Mouse (Mus musculus) kidney, adult 2 months (tissue): ENCODE data around the gene Reps1. TPM values are rescaled to one million over a fixed set of nuclear protein-coding genes. Genes with fewer than 3 reads are reported as not detected.

Experiments
- DNase-seq: peaks from one replicate; pipeline ENCODE4 v3.0.0; 2021
- H3K27ac ChIP-seq: fragments of 200-500 bp; 2 replicates; pipeline ENCODE4 v1.5.1; 2012; ENCODE audit warnings: low read depth, low read length, control low read depth, inconsistent platforms; ENCODE audit not compliant: insufficient read depth
- H3K27me3 ChIP-seq: fragments of 200-500 bp; replicated peaks from 2 replicates; pipeline ENCODE4 v1.6.1; 2012; ENCODE audit warnings: mild to moderate bottlenecking, moderate library complexity, low read length, inconsistent platforms; ENCODE audit not compliant: control insufficient read depth, insufficient read depth
- H3K36me3 ChIP-seq: fragments of 200-500 bp; 2 replicates; pipeline ENCODE4 v1.6.1; 2012; ENCODE audit warnings: mild to moderate bottlenecking, moderate library complexity, low read length, inconsistent platforms; ENCODE audit not compliant: control insufficient read depth, insufficient read depth
- H3K4me1 ChIP-seq: fragments of 200-500 bp; 2 replicates; pipeline ENCODE4 v1.6.1; 2011; ENCODE audit warnings: low read length; ENCODE audit not compliant: control insufficient read depth, insufficient read depth
- H3K4me3 ChIP-seq: fragments of 200-500 bp; 2 replicates; pipeline ENCODE4 v1.5.1; 2011; ENCODE audit warnings: mild to moderate bottlenecking, low read depth, low read length, control low read depth; ENCODE audit not compliant: insufficient read depth
- CTCF ChIP-seq: fragments of 200-500 bp; conservative IDR thresholded peaks from 2 replicates; pipeline ENCODE4 v1.5.1; 2011; ENCODE audit warnings: low read depth, mild to moderate bottlenecking, control low read depth, low read length, moderate library complexity, mixed read lengths; ENCODE audit not compliant: insufficient read depth, insufficient read length
- POLR2A ChIP-seq: fragments of 200-500 bp; IDR thresholded peaks from one replicate; pipeline ENCODE4 v1.6.1; 2011; ENCODE audit warnings: low read depth, low read length, control low read depth
- WGBS: fragments of 180-500 bp; shearing (Covaris S2); methylation state at CpG from one replicate; pipeline ENCODE4 v1.1.7; 2018; 5-methylcytosine and 5-hydroxymethylcytosine counted together
- polyA plus RNA-seq: library from polyadenylated mRNA; depleted of rRNA; stranded (reverse); fragments of >200 nt; gene quantifications from 2 replicates; pipeline ENCODE4 v1.2.3, GENCODE M21; 2012; rRNA removed

Reps1 gene
- polyA plus RNA-seq = 31.8 and 39.3 TPM in 2 replicates

DNA sequence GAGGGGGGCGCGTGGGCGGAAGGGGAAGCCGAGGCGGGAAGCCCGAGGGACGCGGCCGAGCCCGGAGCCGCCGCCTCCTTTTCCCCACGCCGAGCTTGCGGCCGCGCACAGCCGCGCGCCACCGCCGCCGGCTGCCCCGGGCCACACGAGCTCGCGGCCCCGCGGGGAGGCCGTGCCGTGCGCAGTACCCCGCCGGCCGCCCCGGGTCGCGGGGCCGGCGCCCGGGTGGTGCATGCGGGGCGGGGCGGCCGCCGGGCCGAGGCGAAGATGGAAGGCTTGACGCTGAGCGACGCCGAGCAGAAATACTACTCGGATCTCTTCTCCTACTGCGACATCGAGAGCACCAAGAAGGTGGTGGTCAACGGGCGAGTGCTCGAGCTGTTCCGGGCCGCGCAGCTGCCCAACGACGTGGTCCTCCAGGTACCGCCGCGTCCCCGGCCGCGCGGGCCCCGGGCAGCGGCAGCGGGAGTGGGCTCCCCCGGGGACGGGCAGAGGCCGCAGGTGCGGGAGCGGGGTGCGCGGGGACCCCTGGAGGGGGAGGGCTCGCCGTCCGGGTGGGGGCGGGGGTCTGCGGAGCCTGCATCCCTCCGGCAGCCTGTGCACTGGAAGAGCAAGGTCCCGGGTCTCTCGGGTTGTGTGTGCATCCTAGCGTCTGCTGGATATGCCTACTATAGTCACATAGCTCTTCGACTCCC lies at the start of gene Reps1:
Reps1 (plus strand) TSS at position 166 of the 695 bp plus-strand sequence.
- WGBS = 1% methylated on average over 87 of the region's 90 CpGs
- DNase-seq = no peak
- H3K27ac ChIP-seq = peak within 1 kb of the TSS; percentile 32; the same call in 1 of the 2 replicates

DNA sequence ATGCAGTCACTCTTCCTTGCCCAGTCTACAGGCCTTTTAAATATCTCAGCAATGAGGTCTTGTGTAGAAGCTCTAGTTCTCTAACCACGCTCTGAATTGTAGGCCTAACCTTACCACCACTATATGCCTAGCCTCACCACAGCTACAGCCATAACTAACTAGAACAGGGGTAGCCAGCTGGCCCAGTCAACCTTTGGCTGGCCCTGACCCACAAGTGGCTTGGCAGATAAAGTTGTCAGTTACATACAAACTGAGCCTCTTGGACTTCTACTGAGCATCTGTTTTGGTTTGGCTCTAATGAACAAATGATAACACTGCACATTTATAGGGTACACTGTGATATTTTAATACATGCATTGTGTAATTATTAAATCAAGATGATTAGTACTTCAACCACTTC lies 48.9 kb upstream of the Reps1 start:
- WGBS = 97% methylated on average over 1 of the region's 1 CpGs
- peak; percentile 23 for DNase-seq
- H3K36me3 ChIP-seq = no peaks in the 10 kb centered on the region
- TF ChIP-seq CTCF = no peak
- TF ChIP-seq POLR2A = no peak
- no peak overlapping the region for H3K4me3 ChIP-seq
- H3K27me3 ChIP-seq = no peaks in the 10 kb centered on the region
- H3K4me1 ChIP-seq = peaks cover 3% of the 10 kb centered on the region; the same call in 1 of the 2 replicates
- H3K27ac ChIP-seq = no peak overlapping the region

More for the DNA sequence above, at the start of gene Reps1:
- peaks cover 24% of the 10 kb centered on the region for H3K4me1 ChIP-seq
- H3K36me3 ChIP-seq = no peaks in the 10 kb centered on the region
- peak within 1 kb of the TSS; percentile 93 for H3K4me3 ChIP-seq
- H3K27me3 ChIP-seq = no peaks in the 10 kb centered on the region
- TF ChIP-seq POLR2A (no peak), CTCF (no peak)

DNA sequence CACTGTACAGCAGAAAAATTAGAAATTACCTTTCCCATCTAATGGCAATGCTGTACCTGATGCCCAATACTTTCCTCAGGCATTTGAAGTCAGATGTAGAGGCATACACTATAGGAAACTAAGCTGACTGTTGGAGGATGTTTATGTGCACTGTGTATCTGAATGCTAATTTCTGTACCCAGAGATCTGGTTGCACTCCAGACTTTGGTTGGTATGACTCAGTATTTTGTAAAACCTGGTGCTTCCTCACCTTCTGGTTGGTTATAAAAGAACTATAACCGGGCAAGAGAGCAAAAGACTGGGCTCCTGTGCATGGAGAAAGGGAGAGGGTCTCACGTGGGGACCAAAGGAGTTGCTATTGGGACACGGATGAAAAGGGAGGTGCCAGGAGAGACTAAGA lies 48.4 kb upstream of the Reps1 start:
- Histone ChIP-seq H3K4me1 (peaks cover 3% of the 10 kb centered on the region; the same call in 1 of the 2 replicates), H3K27me3 (no peaks in the 10 kb centered on the region), H3K36me3 (no peaks in the 10 kb centered on the region), H3K4me3 (no peak overlapping the region), H3K27ac (no peak overlapping the region)
- 92% methylated on average over 3 of the region's 3 CpGs for WGBS
- DNase-seq = no peak
- no peak for TF ChIP-seq POLR2A
- no peak for TF ChIP-seq CTCF

DNA sequence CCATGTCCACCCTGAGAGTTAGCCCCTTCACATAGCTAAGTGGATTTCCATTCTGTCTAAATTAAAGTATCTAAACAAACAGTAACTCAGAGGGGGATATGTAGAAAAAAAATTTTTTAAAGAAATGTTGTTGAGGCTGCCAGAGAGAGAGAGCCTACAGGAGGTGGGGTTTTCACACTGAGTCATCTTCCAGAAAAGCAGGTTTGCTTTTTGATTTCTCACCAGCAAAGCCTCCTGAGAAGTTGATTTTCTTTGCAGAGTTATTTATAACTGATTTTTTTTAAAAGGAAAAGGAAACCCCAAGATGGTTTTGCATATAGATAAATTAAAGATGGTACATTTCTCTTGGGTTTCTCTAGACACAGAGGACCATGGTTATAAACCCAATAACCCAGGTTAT lies 47.5 kb upstream of the Reps1 start:
- Histone ChIP-seq H3K27ac (no peak overlapping the region), H3K27me3 (no peaks in the 10 kb centered on the region), H3K4me1 (peaks cover 3% of the 10 kb centered on the region; the same call in 1 of the 2 replicates), H3K4me3 (no peak overlapping the region), H3K36me3 (no peaks in the 10 kb centered on the region)
- TF ChIP-seq CTCF = no peak
- no peak for TF ChIP-seq POLR2A
- no peak for DNase-seq

DNA sequence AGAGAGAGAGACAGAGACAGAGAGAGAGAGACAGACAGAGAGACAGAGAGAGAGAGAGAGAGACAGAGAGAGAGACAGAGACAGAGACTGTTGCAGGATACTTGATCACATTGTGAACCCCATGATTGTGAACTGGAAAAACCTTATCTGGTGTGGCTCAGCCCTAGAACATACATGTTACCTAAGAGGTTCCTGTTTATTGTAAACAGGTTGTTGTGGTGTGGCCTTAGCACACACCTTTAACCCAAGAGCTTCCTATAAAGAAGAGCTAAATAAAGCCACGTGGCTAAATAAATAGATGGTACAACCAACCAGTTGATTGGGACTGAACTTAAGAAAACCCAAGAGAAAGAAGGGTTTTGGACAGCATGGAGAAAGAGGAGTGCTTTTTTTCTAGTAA lies 45.9 kb upstream of the Reps1 start:
- Histone ChIP-seq H3K36me3 (no peaks in the 10 kb centered on the region), H3K27me3 (no peaks in the 10 kb centered on the region), H3K27ac (no peak overlapping the region), H3K4me1 (peaks cover 3% of the 10 kb centered on the region; the same call in 1 of the 2 replicates), H3K4me3 (no peak overlapping the region)
- no peak for TF ChIP-seq CTCF
- TF ChIP-seq POLR2A = no peak
- WGBS = 86% methylated on average over 1 of the region's 1 CpGs
- no peak for DNase-seq

DNA sequence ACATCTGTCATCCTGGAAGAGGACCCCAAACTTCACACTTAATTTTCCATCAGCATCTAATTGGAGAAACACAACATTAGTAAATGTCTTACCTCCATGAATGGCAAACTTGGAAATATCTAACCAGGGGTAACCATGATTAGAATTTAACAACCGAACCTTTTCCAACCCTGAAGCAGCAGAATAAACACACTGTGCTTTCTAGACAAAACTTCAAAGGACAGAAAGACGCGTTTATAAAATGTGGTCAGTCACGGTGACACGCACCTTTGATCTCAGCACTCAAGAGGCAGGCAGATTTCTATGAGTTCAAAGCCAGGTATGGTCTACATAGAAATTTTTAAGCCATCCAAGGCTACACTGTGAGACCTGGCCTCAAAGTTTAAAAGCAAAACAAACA lies 43.9 kb upstream of the Reps1 start:
- H3K27ac ChIP-seq = no peak overlapping the region
- no peak overlapping the region for H3K4me3 ChIP-seq
- 35% methylated on average over 5 of the region's 5 CpGs for WGBS
- no peaks in the 10 kb centered on the region for H3K36me3 ChIP-seq
- DNase-seq = peak; percentile 41
- H3K27me3 ChIP-seq = no peaks in the 10 kb centered on the region
- TF ChIP-seq CTCF = no peak
- no peak for TF ChIP-seq POLR2A
- H3K4me1 ChIP-seq = no peaks in the 10 kb centered on the region; the same call in 1 of the 2 replicates

DNA sequence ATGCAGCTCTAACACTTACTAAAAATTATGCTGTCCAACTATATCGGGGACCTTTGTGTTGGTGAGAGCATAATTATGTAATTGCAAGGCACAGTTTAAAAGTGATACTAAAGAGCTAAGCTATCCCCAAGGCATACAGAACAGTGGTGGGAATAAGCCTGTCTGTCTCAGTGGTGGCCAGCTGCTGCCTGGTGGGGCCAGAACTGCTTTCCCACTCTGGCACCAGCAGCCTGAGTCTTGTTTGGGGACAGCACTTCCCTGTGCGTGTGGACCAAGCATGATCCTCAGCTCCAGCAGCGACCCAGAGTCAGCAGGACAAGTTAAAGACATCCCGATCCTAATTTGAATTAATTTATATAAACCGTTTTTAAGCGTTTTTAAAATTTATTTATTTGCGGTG lies 35.2 kb upstream of the Reps1 start:
- Histone ChIP-seq H3K4me1 (no peaks in the 10 kb centered on the region), H3K4me3 (no peak overlapping the region), H3K27ac (no peak overlapping the region), H3K36me3 (no peaks in the 10 kb centered on the region; the same call in 1 of the 2 replicates), H3K27me3 (no peaks in the 10 kb centered on the region)
- WGBS = 89% methylated on average over 7 of the region's 7 CpGs
- TF ChIP-seq POLR2A (no peak), CTCF (no peak)
- no peak for DNase-seq

DNA sequence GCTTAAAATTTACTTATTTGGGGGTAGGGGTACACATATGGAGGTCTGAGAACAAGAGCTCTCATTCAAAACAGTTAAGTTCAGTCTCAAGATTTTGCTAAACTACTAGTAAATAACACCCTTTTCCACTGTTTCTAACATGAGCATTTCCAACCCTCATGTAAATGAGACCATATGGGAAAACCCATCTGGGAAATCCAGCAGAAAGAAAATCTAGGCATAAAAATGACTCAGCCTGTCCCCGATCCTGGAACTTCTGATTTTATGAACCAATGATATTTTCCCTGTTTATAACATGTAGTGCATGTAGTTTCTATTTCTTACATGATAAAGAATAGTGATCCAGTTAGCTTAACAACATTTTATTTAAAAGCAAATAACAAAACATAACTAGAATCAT lies 34.8 kb upstream of the Reps1 start:
- TF ChIP-seq CTCF = no peak
- no peak overlapping the region for H3K4me3 ChIP-seq

More for the DNA sequence above, 34.8 kb upstream of the Reps1 start:
- Histone ChIP-seq H3K27me3 (no peaks in the 10 kb centered on the region), H3K36me3 (no peaks in the 10 kb centered on the region; the same call in 1 of the 2 replicates), H3K27ac (no peak overlapping the region), H3K4me1 (no peaks in the 10 kb centered on the region)
- WGBS = 100% methylated on average over 1 of the region's 1 CpGs
- no peak for DNase-seq
